Mouse (Mus musculus) limb, embryonic 15.5 days (tissue): ENCODE data around the gene Gm4131. TPM values are rescaled to one million over a fixed set of nuclear protein-coding genes. Genes with fewer than 3 reads are reported as not detected.
"Not testable (repeated sequence)": the region's sequence is repeated elsewhere in the genome, so short reads cannot be mapped to it uniquely, and the experiment has no call there.

Source experiments
- ATAC-seq: fragments of 200-750 bp; cut with Nextera tagmentation; 2 replicates; pipeline ENCODE4 v1.8.0; 2017; ENCODE audit warnings: low read depth, moderate TSS enrichment; ENCODE audit not compliant: insufficient number of reproducible peaks, low FRiP score, low TSS enrichment
- H3K27ac ChIP-seq: fragments of 300-500 bp; sonication (generic); 2 replicates; pipeline ENCODE4 v1.5.1; 2015; ENCODE audit warnings: moderate library complexity, mild to moderate bottlenecking, inconsistent platforms
- H3K27me3 ChIP-seq: fragments of 300-500 bp; sonication (generic); 2 replicates; pipeline ENCODE4 v1.6.1; 2015; ENCODE audit warnings: inconsistent platforms
- H3K36me3 ChIP-seq: fragments of 300-500 bp; sonication (generic); 2 replicates; pipeline ENCODE4 v1.6.1; 2015; ENCODE audit warnings: inconsistent platforms
- H3K4me1 ChIP-seq: fragments of 300-500 bp; sonication (generic); 2 replicates; pipeline ENCODE4 v1.6.1; 2015; ENCODE audit warnings: inconsistent platforms
- H3K4me2 ChIP-seq: fragments of 300-500 bp; sonication (generic); 2 replicates; pipeline ENCODE4 v1.6.1; 2015; ENCODE audit warnings: mild to moderate bottlenecking, inconsistent platforms
- H3K4me3 ChIP-seq: fragments of 300-500 bp; sonication (generic); 2 replicates; pipeline ENCODE4 v1.5.1; 2015; ENCODE audit warnings: mild to moderate bottlenecking, inconsistent platforms
- H3K9ac ChIP-seq: fragments of 300-500 bp; sonication (generic); 2 replicates; pipeline ENCODE4 v1.6.1; 2015; ENCODE audit warnings: inconsistent platforms
- H3K9me3 ChIP-seq: fragments of 300-500 bp; sonication (generic); 2 replicates; pipeline ENCODE4 v1.6.1; 2016; ENCODE audit warnings: inconsistent platforms
- WGBS: fragments of 180-500 bp; shearing (Covaris S2); methylation state at CpG from one replicate; pipeline ENCODE4 v1.1.7; 2015; 5-methylcytosine and 5-hydroxymethylcytosine counted together
- polyA plus RNA-seq: library from polyadenylated mRNA; unstranded; fragments of >200 nt; fragmentation: Nextera tagmentation; extraction: Ambion mirVana; gene quantifications from 2 replicates; pipeline ENCODE4 v1.2.1, GENCODE M21; 2015

Gm4131 gene
- polyA plus RNA-seq = not detected in 2 replicates

DNA sequence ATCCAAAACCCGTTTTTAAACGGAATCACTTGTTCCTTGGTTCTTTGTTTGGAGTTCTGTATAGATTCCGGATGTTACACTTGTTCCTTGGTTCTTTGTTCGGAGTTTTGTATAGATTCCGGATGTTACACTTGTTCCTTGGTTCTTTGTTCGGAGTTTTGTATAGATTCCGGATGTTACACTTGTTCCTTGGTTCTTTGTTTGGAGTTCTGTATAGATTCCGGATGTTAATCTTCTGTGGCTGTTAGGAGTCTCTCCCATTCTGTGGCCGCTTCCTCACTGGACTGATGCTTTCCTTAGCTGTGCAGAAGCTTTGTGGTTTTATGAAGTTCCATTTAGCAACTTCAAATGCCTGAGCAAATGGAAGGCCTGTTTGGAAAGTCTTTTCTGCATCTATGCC, at the start of gene Gm4131:
Gene Gm4131, minus strand, starts transcription at position 101 of the 400 bp plus-strand sequence.
- H3K4me2 ChIP-seq, ATAC-seq, H3K27ac ChIP-seq, H3K9ac ChIP-seq, H3K27me3 ChIP-seq, H3K9me3 ChIP-seq, H3K4me3 ChIP-seq, H3K36me3 ChIP-seq: not testable (repeated sequence)
- peaks cover 11% of the 10 kb centered on the region; the same call in 1 of the 2 replicates for H3K4me1 ChIP-seq
- 85% methylated on average over 9 of the region's 9 CpGs for WGBS

DNA sequence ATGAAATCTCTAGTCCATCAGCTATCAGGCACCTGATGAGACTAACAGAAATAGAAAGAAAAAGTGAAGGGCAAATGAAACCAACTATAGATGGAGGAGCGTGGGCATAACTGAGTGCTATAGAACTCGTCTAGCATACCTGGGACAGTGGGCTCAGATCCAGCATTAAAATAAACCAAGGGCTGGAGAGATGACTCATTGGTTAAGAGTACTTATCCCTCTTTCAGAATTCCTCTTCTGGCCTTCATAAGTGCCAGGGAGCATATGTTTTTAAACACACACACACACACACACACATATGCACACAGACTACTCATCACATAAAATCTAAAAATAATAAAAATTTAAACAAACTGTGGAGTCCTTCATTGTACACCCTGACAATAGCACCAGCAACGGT, 43.2 kb upstream of the Gm4131 start:
- no peak overlapping the region for H3K4me2 ChIP-seq
- no peak for ATAC-seq
- 71% methylated on average over 3 of the region's 3 CpGs for WGBS
- no peaks in the 10 kb centered on the region for H3K9me3 ChIP-seq
- no peak overlapping the region for H3K27ac ChIP-seq
- no peaks in the 10 kb centered on the region for H3K27me3 ChIP-seq
- H3K36me3 ChIP-seq = no peaks in the 10 kb centered on the region
- H3K9ac ChIP-seq = no peak overlapping the region
- no peaks in the 10 kb centered on the region for H3K4me1 ChIP-seq
- H3K4me3 ChIP-seq = no peak overlapping the region

DNA sequence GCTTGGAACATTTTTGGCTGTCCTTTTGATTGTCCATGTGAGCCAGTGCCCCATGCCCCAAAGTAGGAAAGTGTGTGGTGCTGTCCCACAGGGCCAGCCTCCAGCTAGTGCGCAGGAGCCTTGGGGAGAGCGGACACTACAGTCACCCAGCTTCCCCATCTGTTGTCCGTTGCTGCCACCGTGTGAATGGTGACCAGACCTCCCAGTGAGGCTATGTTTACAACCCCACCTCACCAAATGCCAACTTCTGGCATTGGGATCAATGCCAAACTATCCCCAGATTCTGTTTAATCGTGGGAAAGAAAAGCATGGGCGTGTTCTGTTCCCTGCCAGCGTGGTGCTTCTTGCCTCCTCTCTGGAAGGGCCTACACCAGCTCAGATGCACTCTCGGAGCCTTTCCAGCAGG, 41.1 kb upstream of the Gm4131 start:
- WGBS = 66% methylated on average over 8 of the region's 8 CpGs
- no peak for ATAC-seq
- H3K36me3 ChIP-seq = no peaks in the 10 kb centered on the region
- no peak overlapping the region for H3K4me2 ChIP-seq
- H3K9me3 ChIP-seq = no peaks in the 10 kb centered on the region
- H3K4me1 ChIP-seq = no peaks in the 10 kb centered on the region
- no peak overlapping the region for H3K27ac ChIP-seq
- H3K4me3 ChIP-seq = no peak overlapping the region
- no peak overlapping the region for H3K9ac ChIP-seq
- H3K27me3 ChIP-seq = no peaks in the 10 kb centered on the region

DNA sequence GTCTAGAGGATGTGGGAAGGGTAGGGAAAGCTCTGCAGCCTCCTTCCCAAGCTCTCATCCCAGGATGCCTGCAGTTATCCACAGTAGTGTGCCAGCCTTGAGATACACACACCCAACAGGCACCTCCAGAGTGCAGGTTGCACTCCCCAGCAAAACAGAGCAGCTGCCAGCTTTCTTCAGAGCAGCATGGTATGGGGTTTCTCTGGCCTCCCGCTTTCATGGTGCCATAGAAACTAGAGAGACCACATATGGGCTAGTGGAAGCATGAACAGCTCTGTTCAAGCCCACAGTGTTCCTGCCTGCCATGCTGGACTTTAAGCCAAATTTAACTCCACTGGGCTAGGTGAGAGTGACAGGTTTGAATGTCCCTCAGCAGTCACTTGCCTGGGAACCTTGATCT, 36.1 kb upstream of the Gm4131 start:
- H3K4me3 ChIP-seq = no peak overlapping the region
- ATAC-seq = no peak
- 89% methylated on average over 1 of the region's 1 CpGs for WGBS
- no peak overlapping the region for H3K9ac ChIP-seq
- H3K9me3 ChIP-seq = no peaks in the 10 kb centered on the region
- H3K36me3 ChIP-seq = no peaks in the 10 kb centered on the region
- no peak overlapping the region for H3K4me2 ChIP-seq
- no peaks in the 10 kb centered on the region for H3K27me3 ChIP-seq
- H3K27ac ChIP-seq = no peak overlapping the region
- no peaks in the 10 kb centered on the region for H3K4me1 ChIP-seq

DNA sequence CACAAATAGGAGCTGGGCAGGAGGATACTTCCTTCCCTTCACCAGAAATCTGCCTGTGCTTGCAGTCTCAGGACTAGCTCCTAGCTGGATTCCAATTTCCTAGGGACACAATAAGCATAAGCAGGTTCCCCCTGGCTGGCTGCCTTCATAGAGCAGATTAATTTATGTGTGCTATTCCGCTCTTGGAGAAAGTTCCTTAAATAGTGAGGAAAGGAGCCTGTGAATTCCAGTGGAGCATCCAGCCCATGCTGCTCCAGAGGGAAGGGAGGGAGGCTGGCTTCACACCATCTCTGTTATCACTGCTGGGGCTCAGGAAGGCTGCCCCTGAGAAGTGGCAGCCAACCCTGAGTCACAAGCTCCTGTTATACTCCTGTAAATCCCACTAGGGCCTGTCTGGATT, 35.5 kb upstream of the Gm4131 start:
- H3K9ac ChIP-seq = no peak overlapping the region
- H3K27ac ChIP-seq = no peak overlapping the region
- no peaks in the 10 kb centered on the region for H3K9me3 ChIP-seq
- H3K4me3 ChIP-seq = no peak overlapping the region
- H3K36me3 ChIP-seq = no peaks in the 10 kb centered on the region
- no peaks in the 10 kb centered on the region for H3K27me3 ChIP-seq
- H3K4me1 ChIP-seq = no peaks in the 10 kb centered on the region
- no peak for ATAC-seq
- WGBS = 47% methylated on average over 1 of the region's 1 CpGs
- no peak overlapping the region for H3K4me2 ChIP-seq

DNA sequence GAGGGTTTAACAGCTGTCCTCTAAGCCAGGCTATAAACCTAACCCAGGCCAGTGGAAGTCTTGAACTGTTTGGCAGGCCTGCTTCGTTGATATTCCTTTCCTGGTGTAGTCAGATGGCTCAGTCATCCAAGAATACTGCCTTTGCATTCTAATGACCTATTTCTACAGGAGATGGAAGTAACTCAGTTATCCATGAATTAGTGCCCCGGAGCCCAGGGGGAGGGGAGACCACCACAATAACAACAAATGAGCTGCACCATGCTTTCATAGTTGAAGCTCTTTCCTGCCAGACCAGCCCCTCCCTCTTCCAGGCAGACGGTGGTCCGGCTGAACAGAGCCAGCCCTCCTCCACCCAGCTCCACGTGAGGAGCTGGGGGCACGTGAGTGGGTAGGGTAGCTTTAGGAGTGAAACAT, 33.4 kb upstream of the Gm4131 start:
- no peak for ATAC-seq
- H3K36me3 ChIP-seq = no peaks in the 10 kb centered on the region
- no peaks in the 10 kb centered on the region for H3K4me1 ChIP-seq
- no peak overlapping the region for H3K27ac ChIP-seq
- H3K4me2 ChIP-seq = no peak overlapping the region
- no peak overlapping the region for H3K4me3 ChIP-seq
- no peaks in the 10 kb centered on the region for H3K9me3 ChIP-seq
- no peaks in the 10 kb centered on the region for H3K27me3 ChIP-seq
- no peak overlapping the region for H3K9ac ChIP-seq
- WGBS = 57% methylated on average over 6 of the region's 6 CpGs

DNA sequence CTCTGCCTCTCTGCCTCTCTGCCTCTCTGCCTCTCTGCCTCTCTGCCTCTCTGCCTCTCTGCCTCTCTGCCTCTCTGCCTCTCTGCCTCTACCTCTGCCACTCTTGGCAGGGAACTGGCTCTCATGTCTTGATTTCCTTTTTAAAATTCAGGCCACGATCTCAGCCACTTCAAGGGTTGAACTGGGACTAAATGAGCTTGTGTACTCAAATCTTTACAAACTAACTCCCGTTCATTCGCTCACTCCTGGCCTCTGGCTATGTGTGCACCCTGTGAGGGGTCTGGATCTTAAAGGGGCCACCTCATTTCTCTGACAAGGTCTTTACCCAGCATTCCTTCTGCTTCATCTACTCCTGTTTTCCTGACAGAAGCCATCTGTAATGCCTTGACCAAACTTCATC, 18.6 kb upstream of the Gm4131 start:
- Histone ChIP-seq H3K4me1 (peaks cover 5% of the 10 kb centered on the region; the same call in 1 of the 2 replicates), H3K36me3 (no peaks in the 10 kb centered on the region), H3K9ac (no peak overlapping the region), H3K4me3 (no peak overlapping the region), H3K27ac (no peak overlapping the region), H3K4me2 (no peak overlapping the region), H3K27me3 (no peaks in the 10 kb centered on the region), H3K9me3 (no peaks in the 10 kb centered on the region)
- ATAC-seq = no peak
- WGBS = 28% methylated on average over 3 of the region's 3 CpGs

DNA sequence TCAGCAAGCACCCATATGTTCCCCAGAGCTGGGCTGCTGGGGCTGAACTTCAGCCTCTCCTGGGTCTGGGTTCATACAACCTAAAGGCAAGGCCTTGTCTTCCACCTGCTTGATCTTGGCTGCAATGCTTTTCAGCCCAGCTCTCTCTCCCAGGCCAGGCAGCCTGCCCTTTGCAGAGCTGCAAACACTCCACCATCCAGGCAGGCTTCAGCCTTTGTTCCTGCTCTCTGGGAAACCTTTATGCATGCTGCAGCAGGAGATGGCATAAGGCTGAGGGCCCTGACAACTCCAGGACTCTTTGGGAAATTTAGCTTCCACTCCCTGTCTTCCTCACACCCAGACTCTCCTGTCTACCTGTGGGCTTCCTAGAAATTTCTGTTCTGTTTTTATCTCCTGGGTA, 17.9 kb upstream of the Gm4131 start:
- H3K27ac ChIP-seq = no peak overlapping the region

DNA sequence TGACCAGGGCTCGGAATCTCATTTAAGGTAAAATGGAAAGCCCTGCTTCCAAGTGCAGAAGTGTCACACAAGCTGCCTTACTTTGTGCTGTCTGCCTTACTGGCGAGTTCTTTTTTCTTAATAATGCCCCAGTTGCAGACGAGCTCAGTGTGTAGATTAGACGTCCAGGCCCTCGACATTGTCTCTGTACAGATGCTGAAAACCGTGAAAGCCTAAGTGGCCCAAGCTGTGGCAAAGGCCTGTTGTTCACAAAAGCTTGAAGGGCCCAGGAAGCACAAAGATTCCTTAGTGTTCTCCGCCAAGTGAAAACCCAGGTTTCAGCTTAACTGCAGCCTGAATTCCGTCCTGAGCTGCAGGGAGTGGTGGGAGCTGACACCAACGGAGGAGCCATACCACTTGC, 15.0 kb upstream of the Gm4131 start:
- 65% methylated on average over 9 of the region's 9 CpGs for WGBS
- Histone ChIP-seq H3K4me2 (no peak overlapping the region), H3K36me3 (no peaks in the 10 kb centered on the region), H3K27me3 (0 out of 2 replicates have a peak, but pooled peaks cover 4% of the 10 kb centered on the region), H3K9ac (no peak overlapping the region), H3K4me3 (no peak overlapping the region), H3K27ac (no peak overlapping the region), H3K9me3 (no peaks in the 10 kb centered on the region), H3K4me1 (peaks cover 5% of the 10 kb centered on the region; the same call in 1 of the 2 replicates)
- no peak for ATAC-seq

More for the DNA sequence above, 17.9 kb upstream of the Gm4131 start:
- Histone ChIP-seq H3K36me3 (no peaks in the 10 kb centered on the region), H3K27me3 (0 out of 2 replicates have a peak, but pooled peaks cover 2% of the 10 kb centered on the region), H3K9ac (no peak overlapping the region), H3K4me1 (peaks cover 5% of the 10 kb centered on the region; the same call in 1 of the 2 replicates), H3K4me3 (no peak overlapping the region), H3K9me3 (no peaks in the 10 kb centered on the region), H3K4me2 (no peak overlapping the region)
- no peak for ATAC-seq

DNA sequence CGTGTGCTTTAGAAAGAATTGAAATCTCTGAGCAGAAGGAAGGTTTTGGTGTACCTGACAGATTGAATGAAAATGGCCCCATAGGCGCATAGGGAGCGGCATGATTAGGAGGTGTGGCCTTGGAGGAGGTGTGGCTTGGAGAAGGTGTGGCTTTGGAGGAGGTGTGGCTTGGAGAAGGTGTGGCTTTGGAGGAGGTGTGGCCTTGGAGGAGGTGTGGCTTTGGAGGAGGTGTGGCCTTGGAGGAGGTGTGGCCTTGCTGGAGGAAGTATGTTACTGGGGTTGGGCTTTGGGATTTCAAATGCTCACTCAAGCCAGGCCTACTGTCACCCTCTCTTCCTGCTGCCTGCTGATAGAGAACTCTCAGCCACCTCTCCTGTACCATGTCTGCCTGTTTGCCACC, 14.2 kb upstream of the Gm4131 start:
- H3K27ac ChIP-seq = no peak overlapping the region
- 79% methylated on average over 3 of the region's 3 CpGs for WGBS
- no peak overlapping the region for H3K4me2 ChIP-seq
- H3K4me3 ChIP-seq = no peak overlapping the region
- H3K36me3 ChIP-seq = no peaks in the 10 kb centered on the region
- no peak overlapping the region for H3K9ac ChIP-seq
- H3K27me3 ChIP-seq = 0 out of 2 replicates have a peak, but pooled peaks cover 4% of the 10 kb centered on the region
- ATAC-seq = no peak
- H3K4me1 ChIP-seq = peaks cover 5% of the 10 kb centered on the region; the same call in 1 of the 2 replicates
- H3K9me3 ChIP-seq = no peaks in the 10 kb centered on the region

DNA sequence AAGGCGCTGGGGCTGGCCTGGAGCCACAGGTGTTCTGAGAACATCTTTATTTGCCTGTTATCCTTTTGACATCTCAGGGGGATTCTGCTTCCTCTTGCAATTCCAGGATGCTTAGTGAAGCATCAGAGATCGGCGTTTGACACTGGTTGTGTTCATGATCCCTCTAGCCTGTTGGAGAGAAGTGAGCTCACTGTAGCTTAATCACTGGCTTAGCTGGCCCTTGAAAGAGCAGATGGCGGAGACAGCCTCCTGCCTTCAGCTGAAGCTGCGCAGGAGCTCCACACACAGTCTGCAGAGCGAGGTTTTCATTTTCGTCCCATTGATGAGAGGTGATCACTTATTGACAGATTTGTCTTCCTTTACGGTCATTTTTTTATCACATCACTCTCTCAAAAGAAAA, 9.1 kb upstream of the Gm4131 start:
- Histone ChIP-seq H3K27me3 (0 out of 2 replicates have a peak, but pooled peaks cover 4% of the 10 kb centered on the region), H3K9me3 (no peaks in the 10 kb centered on the region), H3K4me2 (no peak overlapping the region), H3K27ac (no peak overlapping the region), H3K9ac (no peak overlapping the region), H3K4me3 (no peak overlapping the region), H3K4me1 (peaks cover 3% of the 10 kb centered on the region), H3K36me3 (no peaks in the 10 kb centered on the region)
- WGBS = 69% methylated on average over 8 of the region's 8 CpGs
- no peak for ATAC-seq

DNA sequence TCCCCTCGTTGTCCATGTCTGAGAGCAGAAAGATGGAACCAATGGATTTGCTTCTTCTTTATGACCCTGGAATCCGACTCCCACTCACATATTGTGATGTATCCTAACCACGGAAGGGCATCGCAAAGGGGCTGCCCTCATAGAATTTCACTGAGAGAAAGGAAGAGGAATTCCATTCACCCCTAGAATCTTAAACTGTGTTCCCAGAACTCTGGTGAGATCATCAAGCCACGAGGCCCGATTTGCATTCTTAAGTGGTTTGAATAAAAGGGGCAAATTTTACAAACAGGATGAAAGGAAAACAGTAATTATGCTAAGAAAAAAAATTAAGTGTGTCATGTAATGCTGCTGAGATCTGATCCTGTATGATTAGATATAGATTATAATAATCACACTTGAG, 8.2 kb upstream of the Gm4131 start:
- no peaks in the 10 kb centered on the region for H3K36me3 ChIP-seq
- ATAC-seq = no peak
- H3K9me3 ChIP-seq = no peaks in the 10 kb centered on the region
- H3K27ac ChIP-seq = no peak overlapping the region
- 0 out of 2 replicates have a peak, but pooled peaks cover 4% of the 10 kb centered on the region for H3K27me3 ChIP-seq
- H3K9ac ChIP-seq = no peak overlapping the region
- no peak overlapping the region for H3K4me2 ChIP-seq
- H3K4me1 ChIP-seq = peaks cover 7% of the 10 kb centered on the region
- no peak overlapping the region for H3K4me3 ChIP-seq
- WGBS = 64% methylated on average over 6 of the region's 6 CpGs

DNA sequence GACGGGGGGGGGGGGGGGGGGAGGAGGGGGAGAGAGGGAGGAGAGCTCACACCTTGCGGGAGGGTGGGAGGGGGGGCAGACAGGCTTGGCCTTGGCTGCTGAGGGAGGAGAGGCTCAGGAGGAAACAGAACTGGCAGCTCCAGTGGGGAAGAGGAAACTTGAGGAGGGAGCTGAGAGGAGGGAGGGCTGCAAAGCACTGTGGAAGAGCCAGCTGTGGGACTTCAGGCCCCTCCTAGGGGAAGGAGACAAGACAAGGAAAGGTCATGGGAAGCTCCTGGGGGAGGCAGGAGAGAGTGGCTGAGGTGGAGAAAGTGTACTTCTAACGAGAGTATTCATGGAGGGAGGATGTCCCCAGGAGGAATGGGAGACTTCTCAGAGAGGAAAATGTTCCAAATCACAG, 6.7 kb upstream of the Gm4131 start:
- no peak overlapping the region for H3K9ac ChIP-seq
- H3K9me3 ChIP-seq = no peaks in the 10 kb centered on the region
- H3K27me3 ChIP-seq = no peaks in the 10 kb centered on the region
- ATAC-seq = no peak
- H3K4me1 ChIP-seq = peaks cover 10% of the 10 kb centered on the region
- WGBS = 0% methylated on average over 2 of the region's 3 CpGs
- H3K27ac ChIP-seq = no peak overlapping the region
- H3K4me2 ChIP-seq = no peak overlapping the region
- no peaks in the 10 kb centered on the region for H3K36me3 ChIP-seq
- no peak overlapping the region for H3K4me3 ChIP-seq
